Mouse (Mus musculus) limb, embryonic 15.5 days (tissue): Measurements from ENCODE around the gene Apom. TPM values are rescaled to one million over a fixed set of nuclear protein-coding genes. Genes with fewer than 3 reads are reported as not detected.

Experiments
- ATAC-seq: fragments of 200-750 bp; cut with Nextera tagmentation; 2 replicates; pipeline ENCODE4 v1.8.0; 2017; ENCODE audit warnings: low read depth, moderate TSS enrichment; ENCODE audit not compliant: insufficient number of reproducible peaks, low FRiP score, low TSS enrichment
- H3K27ac ChIP-seq: fragments of 300-500 bp; sonication (generic); 2 replicates; pipeline ENCODE4 v1.5.1; 2015; ENCODE audit warnings: moderate library complexity, mild to moderate bottlenecking, inconsistent platforms
- H3K27me3 ChIP-seq: fragments of 300-500 bp; sonication (generic); 2 replicates; pipeline ENCODE4 v1.6.1; 2015; ENCODE audit warnings: inconsistent platforms
- H3K36me3 ChIP-seq: fragments of 300-500 bp; sonication (generic); 2 replicates; pipeline ENCODE4 v1.6.1; 2015; ENCODE audit warnings: inconsistent platforms
- H3K4me1 ChIP-seq: fragments of 300-500 bp; sonication (generic); 2 replicates; pipeline ENCODE4 v1.6.1; 2015; ENCODE audit warnings: inconsistent platforms
- H3K4me2 ChIP-seq: fragments of 300-500 bp; sonication (generic); 2 replicates; pipeline ENCODE4 v1.6.1; 2015; ENCODE audit warnings: mild to moderate bottlenecking, inconsistent platforms
- H3K4me3 ChIP-seq: fragments of 300-500 bp; sonication (generic); 2 replicates; pipeline ENCODE4 v1.5.1; 2015; ENCODE audit warnings: mild to moderate bottlenecking, inconsistent platforms
- H3K9ac ChIP-seq: fragments of 300-500 bp; sonication (generic); 2 replicates; pipeline ENCODE4 v1.6.1; 2015; ENCODE audit warnings: inconsistent platforms
- H3K9me3 ChIP-seq: fragments of 300-500 bp; sonication (generic); 2 replicates; pipeline ENCODE4 v1.6.1; 2016; ENCODE audit warnings: inconsistent platforms
- WGBS: fragments of 180-500 bp; shearing (Covaris S2); methylation state at CpG from one replicate; pipeline ENCODE4 v1.1.7; 2015; 5-methylcytosine and 5-hydroxymethylcytosine counted together
- polyA plus RNA-seq: library from polyadenylated mRNA; unstranded; fragments of >200 nt; fragmentation: Nextera tagmentation; extraction: Ambion mirVana; gene quantifications from 2 replicates; pipeline ENCODE4 v1.2.1, GENCODE M21; 2015

The Apom gene
- polyA plus RNA-seq, 1 experiment from 2014 or later = 2.0 TPM

DNA sequence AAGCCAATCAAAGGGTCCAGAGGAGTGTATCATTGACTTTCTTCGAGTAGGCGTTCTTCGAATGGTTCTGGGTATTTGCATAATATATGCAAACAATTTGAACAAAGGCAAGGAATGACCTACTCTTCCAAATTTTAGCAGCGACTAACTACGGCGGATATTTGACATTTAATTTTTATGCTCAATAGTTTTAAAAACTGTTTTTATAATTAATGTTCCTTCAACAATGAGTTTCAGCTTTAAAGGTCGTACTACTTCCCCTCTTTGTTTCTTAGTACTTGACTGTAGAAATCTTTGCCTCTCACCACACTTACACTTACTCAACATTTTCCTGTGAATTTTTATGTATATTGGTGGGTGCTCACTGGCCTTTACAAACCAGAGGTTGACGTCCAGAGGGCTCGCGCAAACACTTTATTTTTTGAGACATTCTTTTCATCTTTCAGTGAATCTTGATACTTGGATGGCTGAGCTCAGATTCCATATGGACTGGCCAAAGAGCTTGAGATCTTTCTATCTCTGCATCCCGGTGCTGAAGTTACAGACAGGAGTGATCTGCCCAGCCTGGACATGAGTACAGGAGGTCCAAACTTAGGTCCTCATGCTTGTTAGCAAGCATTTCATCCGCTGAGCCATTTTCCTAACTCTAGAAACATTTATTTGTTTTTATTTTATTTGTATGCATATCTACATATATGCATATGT, 33.8 kb upstream of the Apom start:
- H3K4me3 ChIP-seq = peak overlapping the region; percentile 100
- H3K36me3 ChIP-seq = peaks cover 18% of the 10 kb centered on the region
- no peaks in the 10 kb centered on the region for H3K27me3 ChIP-seq
- H3K4me2 ChIP-seq = peak overlapping the region; percentile 48
- 19% methylated on average over 12 of the region's 12 CpGs for WGBS
- H3K27ac ChIP-seq = peak overlapping the region; percentile 99
- H3K9me3 ChIP-seq = no peaks in the 10 kb centered on the region
- ATAC-seq = no peak
- peaks cover 35% of the 10 kb centered on the region for H3K4me1 ChIP-seq
- peak overlapping the region; percentile 39; the same call in 1 of the 2 replicates for H3K9ac ChIP-seq

DNA sequence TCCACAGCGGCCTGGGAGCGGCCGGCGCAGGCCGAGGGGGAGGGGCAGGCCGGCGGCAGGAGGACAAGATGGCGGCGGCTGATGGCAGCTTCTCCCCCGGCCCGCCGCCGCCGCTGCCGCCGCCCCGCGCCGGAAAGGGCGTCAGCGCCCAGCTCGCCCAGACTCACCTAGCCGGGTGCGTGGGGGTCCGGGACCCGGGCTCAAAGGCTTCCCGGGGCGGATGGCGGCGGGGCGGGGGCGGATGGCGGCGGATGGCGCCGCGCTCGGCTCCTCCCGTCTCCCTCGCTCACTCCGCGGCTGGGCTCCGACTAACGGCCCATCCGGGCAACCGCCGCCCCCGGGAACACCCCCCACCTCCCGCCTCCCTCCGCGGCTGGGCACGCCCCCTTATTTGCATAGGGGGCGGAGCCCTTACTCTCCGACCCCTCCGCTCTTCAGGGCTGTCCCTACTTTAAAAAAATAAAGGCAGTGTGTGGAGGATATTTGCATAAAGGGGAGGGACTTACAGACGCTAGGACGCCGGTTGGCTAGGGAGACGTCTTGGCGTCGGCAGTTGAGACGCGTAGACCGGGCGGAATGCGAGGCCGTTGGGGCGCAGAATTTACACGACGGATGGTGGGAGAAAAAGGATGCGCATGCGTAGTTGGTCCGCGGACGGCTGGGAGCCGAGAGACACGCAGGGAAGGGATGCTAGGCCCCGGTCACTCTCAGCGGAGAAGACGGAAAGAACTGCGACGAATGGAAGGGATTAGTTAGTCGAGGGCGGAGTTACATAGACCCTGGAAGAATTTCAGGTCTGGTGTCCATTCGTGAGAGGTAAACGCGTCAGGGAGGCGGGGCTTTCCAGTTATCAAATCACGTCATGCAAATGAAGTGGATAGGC, 33.0 kb upstream of the Apom start, which contains the start of gene Prrc2a:
Gene Prrc2a, minus strand, starts transcription at position 330 of the 883 bp plus-strand sequence.
- no peaks in the 10 kb centered on the region for H3K9me3 ChIP-seq
- WGBS = under 1% methylated on average over 67 of the region's 89 CpGs
- peak within 1 kb of the TSS; percentile 100 for H3K4me3 ChIP-seq
- H3K4me2 ChIP-seq = peak within 1 kb of the TSS; percentile 74
- peak within 1 kb of the TSS; percentile 100 for H3K9ac ChIP-seq
- H3K4me1 ChIP-seq = peaks cover 35% of the 10 kb centered on the region
- H3K36me3 ChIP-seq = peaks cover 26% of the 10 kb centered on the region
- no peaks in the 10 kb centered on the region for H3K27me3 ChIP-seq
- ATAC-seq = peak; percentile 97
- H3K27ac ChIP-seq = peak within 1 kb of the TSS; percentile 99

DNA sequence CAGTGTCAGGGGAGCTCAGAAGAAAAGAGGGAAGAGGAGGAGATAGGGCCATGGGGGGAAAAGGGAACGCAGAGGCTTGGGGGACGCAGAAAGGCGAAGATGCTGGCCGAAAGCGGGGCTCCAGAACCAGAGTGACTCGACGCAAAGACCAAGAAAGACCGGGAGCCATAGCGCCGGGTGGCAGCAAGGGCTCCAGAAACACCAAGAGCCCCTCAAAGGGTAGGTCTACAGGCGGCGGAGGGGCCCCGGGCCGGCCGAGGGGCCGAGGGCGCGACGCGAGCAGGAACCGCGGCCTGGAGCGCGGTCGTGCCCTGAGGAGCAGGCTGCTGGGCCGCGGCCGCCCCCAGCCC, 32.3 kb upstream of the Apom start:
- Histone ChIP-seq H3K9me3 (no peaks in the 10 kb centered on the region), H3K9ac (peak overlapping the region; percentile 100), H3K4me1 (peaks cover 35% of the 10 kb centered on the region), H3K36me3 (peaks cover 33% of the 10 kb centered on the region), H3K27me3 (no peaks in the 10 kb centered on the region), H3K27ac (peak overlapping the region; percentile 96), H3K4me2 (peak overlapping the region; percentile 74), H3K4me3 (peak overlapping the region; percentile 100)
- no peak for ATAC-seq
- 0% methylated on average over 25 of the region's 28 CpGs for WGBS

DNA sequence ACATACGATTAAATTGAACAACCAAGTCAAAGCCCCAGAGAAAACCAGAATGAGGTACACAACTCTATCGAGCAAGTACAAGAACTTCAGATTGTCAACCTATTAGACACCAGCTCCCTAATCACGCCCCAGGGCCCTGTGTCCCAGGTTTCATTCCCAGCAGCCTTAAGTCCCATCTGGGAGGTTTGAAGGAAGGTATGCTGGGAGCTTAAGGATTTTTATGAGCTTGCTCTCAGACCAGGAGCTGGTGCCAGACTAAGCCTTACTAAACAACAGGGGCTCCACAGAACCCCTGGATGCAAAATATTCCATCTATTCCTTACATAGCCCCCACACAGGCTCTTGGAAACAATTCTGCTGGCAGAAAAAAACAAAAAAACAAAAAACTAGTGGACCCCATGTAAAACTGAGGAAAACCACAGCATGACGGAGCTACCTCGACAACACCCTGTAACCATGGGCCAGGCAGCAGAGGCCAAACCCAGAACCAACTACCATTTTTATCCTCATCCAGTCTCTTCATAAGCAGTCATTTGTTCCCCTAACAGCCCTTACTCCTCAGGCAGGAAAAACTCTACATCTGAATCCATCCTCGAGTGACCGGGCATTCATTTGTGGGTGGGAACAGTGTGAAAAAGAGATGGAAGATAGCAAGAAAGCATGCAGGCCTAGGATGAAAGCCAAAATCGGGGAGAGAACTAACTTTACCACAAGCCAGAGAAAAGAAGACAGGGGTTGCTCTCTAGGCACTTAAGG, 31.7 kb upstream of the Apom start:
- H3K9me3 ChIP-seq = no peaks in the 10 kb centered on the region
- H3K4me3 ChIP-seq = peak overlapping the region; percentile 100
- peak overlapping the region; percentile 74 for H3K4me2 ChIP-seq
- WGBS = 5% methylated on average over 8 of the region's 8 CpGs
- H3K9ac ChIP-seq = peak overlapping the region; percentile 100
- no peak for ATAC-seq
- H3K27ac ChIP-seq = peak overlapping the region; percentile 96
- H3K36me3 ChIP-seq = peaks cover 39% of the 10 kb centered on the region
- peaks cover 35% of the 10 kb centered on the region for H3K4me1 ChIP-seq
- no peaks in the 10 kb centered on the region for H3K27me3 ChIP-seq

DNA sequence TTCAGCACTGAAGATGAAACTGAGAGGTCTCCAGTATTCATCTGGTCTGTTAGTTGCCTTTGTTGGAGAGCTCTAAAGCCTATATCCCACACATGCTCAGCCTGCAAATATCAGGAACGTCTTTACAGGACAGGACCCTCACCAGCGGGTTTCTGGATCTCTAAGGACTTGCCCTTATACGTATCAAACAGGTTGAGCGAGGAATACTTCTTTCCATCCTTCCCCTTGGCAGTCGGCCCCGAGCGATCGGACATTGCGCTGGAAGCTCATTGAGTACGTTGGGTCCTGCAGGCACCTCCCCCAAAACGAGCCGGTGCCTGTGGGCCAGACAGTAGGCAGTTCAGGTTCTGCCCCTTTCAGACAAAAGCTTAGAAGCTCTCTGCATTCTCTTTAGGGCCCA, 30.9 kb upstream of the Apom start:
- 42% methylated on average over 12 of the region's 12 CpGs for WGBS
- Histone ChIP-seq H3K9ac (peak overlapping the region; percentile 100; the same call in 1 of the 2 replicates), H3K9me3 (no peaks in the 10 kb centered on the region), H3K27me3 (no peaks in the 10 kb centered on the region), H3K4me1 (peaks cover 35% of the 10 kb centered on the region), H3K4me3 (peak overlapping the region; percentile 100), H3K4me2 (peak overlapping the region; percentile 74), H3K27ac (no peak overlapping the region), H3K36me3 (peaks cover 47% of the 10 kb centered on the region)
- ATAC-seq = no peak

DNA sequence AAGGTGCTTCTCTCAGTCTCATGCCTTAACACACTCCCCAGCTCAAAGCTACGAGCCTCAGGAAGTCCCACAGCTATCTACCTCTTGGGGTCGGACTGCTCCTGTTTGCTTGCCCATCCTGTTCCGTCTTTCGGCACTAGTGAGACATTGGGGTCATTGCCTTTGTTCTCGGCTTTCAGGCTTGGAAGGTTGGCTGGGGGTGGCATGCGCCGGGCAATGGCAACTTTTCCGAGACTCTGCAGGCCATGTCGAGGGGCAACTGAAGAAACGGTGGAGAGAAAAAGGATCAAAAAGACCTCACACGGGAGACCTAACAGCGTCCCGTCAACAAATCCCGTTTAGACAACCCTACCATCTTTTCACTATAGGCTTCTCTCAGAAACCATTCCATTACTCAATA, 30.3 kb upstream of the Apom start:
- Histone ChIP-seq H3K36me3 (peaks cover 53% of the 10 kb centered on the region), H3K9ac (0 out of 2 replicates have a peak overlapping the region, but pooled peaks have one; percentile 100), H3K4me1 (peaks cover 35% of the 10 kb centered on the region), H3K27ac (no peak overlapping the region), H3K27me3 (no peaks in the 10 kb centered on the region), H3K9me3 (no peaks in the 10 kb centered on the region), H3K4me3 (0 out of 2 replicates have a peak overlapping the region, but pooled peaks have one; percentile 100), H3K4me2 (peak overlapping the region; percentile 74)
- no peak for ATAC-seq
- WGBS = 77% methylated on average over 14 of the region's 14 CpGs

DNA sequence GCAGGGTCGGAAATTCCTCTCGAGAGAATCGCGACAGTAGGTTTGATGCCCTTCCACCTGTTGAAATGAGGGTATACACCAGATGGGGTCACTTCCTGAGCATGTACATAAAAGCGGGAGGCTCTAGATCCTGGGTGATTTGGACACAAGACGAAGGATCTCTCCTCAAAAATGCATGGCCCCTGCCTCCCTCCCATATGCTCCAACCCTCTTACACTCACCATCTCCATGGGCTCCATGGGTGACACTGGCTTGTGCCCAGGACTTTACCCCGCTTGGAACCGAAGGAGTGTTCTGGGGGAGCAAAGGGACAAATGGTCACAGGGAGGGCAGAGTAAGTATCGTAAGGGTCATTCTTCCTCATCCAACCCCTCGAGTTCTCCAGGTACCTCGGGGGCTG, 29.6 kb upstream of the Apom start:
- H3K4me1 ChIP-seq = peaks cover 37% of the 10 kb centered on the region
- H3K9me3 ChIP-seq = no peaks in the 10 kb centered on the region
- no peak overlapping the region for H3K4me2 ChIP-seq
- peak overlapping the region; percentile 100; the same call in 1 of the 2 replicates for H3K4me3 ChIP-seq
- no peak for ATAC-seq
- no peak overlapping the region for H3K9ac ChIP-seq
- WGBS = 78% methylated on average over 11 of the region's 11 CpGs
- H3K27me3 ChIP-seq = no peaks in the 10 kb centered on the region
- no peak overlapping the region for H3K27ac ChIP-seq
- peaks cover 60% of the 10 kb centered on the region for H3K36me3 ChIP-seq

DNA sequence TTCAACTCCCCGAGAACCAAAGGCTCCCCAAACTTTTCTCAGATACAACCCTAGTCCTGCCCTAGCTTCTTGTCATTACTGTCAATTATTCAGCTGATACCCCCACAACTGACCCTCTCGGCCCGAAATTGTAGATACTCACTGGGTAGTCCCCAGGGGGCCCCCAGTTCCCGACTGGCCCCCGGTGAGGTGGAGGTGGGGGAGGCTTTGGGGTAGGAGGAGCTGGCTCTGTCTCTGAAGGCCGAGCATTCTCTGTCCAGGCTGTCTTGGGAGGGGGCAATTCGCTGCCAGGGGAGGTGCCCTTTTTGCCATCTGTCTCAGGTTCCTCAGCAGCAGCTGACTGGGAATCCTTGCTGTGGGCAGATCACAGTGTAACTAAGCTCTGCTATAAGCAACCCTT, 27.8 kb upstream of the Apom start:
- peaks cover 78% of the 10 kb centered on the region for H3K36me3 ChIP-seq
- H3K4me3 ChIP-seq = no peak overlapping the region
- 85% methylated on average over 7 of the region's 7 CpGs for WGBS
- no peak overlapping the region for H3K9ac ChIP-seq
- ATAC-seq = no peak
- no peak overlapping the region for H3K27ac ChIP-seq
- peaks cover 36% of the 10 kb centered on the region for H3K4me1 ChIP-seq
- no peak overlapping the region for H3K4me2 ChIP-seq
- H3K27me3 ChIP-seq = no peaks in the 10 kb centered on the region
- H3K9me3 ChIP-seq = no peaks in the 10 kb centered on the region

DNA sequence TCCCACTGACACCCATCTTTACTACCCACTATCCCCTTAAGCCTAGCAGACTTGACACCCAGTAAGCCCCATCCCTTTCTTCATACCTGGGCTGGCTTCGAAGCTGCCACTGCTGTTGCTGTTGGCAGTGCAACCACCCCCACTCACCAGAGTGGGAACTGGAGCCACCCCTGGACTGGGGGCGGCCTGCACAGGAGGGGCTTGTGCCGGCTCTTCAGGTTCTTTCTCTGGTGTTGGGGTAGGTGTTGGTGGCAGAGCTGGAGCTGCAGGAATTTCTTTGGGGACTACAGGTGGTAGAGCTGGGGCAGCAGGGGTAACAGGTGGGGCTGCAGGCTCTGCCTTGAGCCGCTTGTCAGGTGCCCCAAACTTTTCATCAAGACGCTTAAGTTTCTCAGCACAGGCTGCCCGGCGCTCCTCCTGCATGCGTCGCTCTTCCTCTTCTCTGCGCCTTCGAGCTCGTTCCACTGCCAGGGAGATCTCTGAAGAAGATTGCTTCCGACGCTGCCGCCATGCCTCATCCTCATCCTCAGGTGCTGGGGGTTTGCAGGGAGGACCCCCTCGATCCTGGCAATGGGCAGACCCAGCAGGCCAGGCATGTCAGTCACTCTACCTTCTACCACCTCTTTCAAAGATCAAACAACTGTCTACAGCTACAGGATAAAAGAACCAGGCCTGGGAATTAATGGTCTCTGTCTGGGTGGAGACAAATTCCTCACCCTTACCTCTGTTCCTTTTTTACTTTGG, 27.2 kb upstream of the Apom start:
- no peaks in the 10 kb centered on the region for H3K9me3 ChIP-seq
- 92% methylated on average over 16 of the region's 16 CpGs for WGBS
- peaks cover 84% of the 10 kb centered on the region for H3K36me3 ChIP-seq
- no peak overlapping the region for H3K4me3 ChIP-seq
- no peak for ATAC-seq
- H3K27me3 ChIP-seq = no peaks in the 10 kb centered on the region
- H3K4me2 ChIP-seq = no peak overlapping the region
- peaks cover 36% of the 10 kb centered on the region for H3K4me1 ChIP-seq
- H3K27ac ChIP-seq = no peak overlapping the region
- H3K9ac ChIP-seq = no peak overlapping the region

DNA sequence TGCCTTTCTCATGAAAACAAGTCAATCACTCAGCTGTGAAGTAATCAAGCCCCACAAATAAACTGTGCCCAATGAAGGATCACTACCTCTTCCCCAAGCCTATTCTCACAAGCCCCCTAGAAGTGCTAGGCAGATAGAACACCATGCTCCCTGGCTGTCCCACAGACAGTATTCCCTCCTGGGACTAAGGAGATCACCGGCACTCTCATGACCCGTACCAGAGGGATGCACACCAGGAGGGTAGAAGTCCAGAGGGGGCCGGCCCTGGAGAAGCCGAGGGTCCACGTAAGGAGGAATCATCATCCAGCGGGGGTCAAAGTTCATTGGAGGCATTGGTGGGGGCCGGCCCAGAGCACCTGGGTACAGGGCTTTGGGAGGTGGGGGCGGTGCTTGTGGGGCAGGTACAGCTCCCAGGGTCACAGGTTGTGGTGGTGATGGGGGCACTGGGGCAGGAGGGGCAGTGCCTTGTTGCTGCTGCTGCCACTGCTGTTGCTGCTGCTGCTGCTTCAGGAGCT, 25.9 kb upstream of the Apom start:
- Histone ChIP-seq H3K4me2 (no peak overlapping the region), H3K4me1 (peaks cover 29% of the 10 kb centered on the region), H3K27ac (no peak overlapping the region), H3K4me3 (no peak overlapping the region), H3K9me3 (no peaks in the 10 kb centered on the region), H3K27me3 (no peaks in the 10 kb centered on the region), H3K9ac (no peak overlapping the region), H3K36me3 (peaks cover 97% of the 10 kb centered on the region)
- no peak for ATAC-seq
- WGBS = 90% methylated on average over 8 of the region's 8 CpGs

DNA sequence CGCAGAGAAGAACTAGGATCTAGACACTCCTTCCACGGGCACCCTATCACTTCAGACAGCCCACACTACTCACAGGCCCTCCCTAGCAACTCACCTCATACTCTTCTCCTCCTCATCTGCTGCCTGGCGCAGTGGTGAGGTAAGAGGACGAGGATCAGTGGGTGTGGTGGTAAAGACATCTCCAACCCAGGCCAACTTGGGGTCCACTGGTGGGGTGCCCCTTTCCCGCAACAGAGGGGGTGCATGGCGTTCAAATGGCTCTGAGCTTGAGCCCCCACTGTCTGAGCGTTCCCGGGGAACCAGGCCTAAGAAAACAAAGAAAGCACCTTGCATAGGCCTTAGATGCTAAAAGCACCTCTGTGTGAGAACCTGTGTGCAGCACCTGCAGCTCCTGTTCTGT, 25.4 kb upstream of the Apom start:
- Histone ChIP-seq H3K4me3 (no peak overlapping the region), H3K27ac (no peak overlapping the region), H3K27me3 (no peaks in the 10 kb centered on the region), H3K9ac (no peak overlapping the region), H3K4me1 (peaks cover 24% of the 10 kb centered on the region), H3K36me3 (peaks cover 100% of the 10 kb centered on the region), H3K9me3 (no peaks in the 10 kb centered on the region), H3K4me2 (no peak overlapping the region)
- 90% methylated on average over 8 of the region's 8 CpGs for WGBS
- no peak for ATAC-seq
